Mouse (Mus musculus) heart, embryonic 13.5 days (tissue): ENCODE measurements at regions not wholly inside any gene's neighbourhood (a gene's known extent, or its start where the extent isn't known, plus 50 kb on each side); places are given as distances from the start of the nearest gene placed in this dataset. TPM values are rescaled to one million over a fixed set of nuclear protein-coding genes. Genes with fewer than 3 reads are reported as not detected.

Experiments used
- ATAC-seq: fragments of 200-750 bp; cut with Nextera tagmentation; 2 replicates; pipeline ENCODE4 v1.8.0; 2017; ENCODE audit warnings: moderate TSS enrichment; ENCODE audit not compliant: insufficient number of reproducible peaks, low FRiP score, low TSS enrichment; ENCODE audit errors: extremely low read depth
- H3K27ac ChIP-seq: fragments of 300-500 bp; sonication (generic); replicated peaks from 2 replicates; pipeline ENCODE4 v1.5.1; 2015; ENCODE audit warnings: moderate library complexity, mild to moderate bottlenecking, inconsistent platforms
- H3K27me3 ChIP-seq: fragments of 300-500 bp; sonication (generic); replicated peaks from 2 replicates; pipeline ENCODE4 v1.6.1; 2015; ENCODE audit warnings: mild to moderate bottlenecking, inconsistent platforms
- H3K36me3 ChIP-seq: fragments of 300-500 bp; sonication (generic); 2 replicates; pipeline ENCODE4 v1.6.1; 2015; ENCODE audit warnings: mild to moderate bottlenecking, inconsistent platforms
- H3K4me1 ChIP-seq: fragments of 300-500 bp; sonication (generic); 2 replicates; pipeline ENCODE4 v1.6.1; 2015; ENCODE audit warnings: inconsistent platforms
- H3K4me2 ChIP-seq: fragments of 300-500 bp; sonication (generic); 2 replicates; pipeline ENCODE4 v1.6.1; 2015; ENCODE audit warnings: inconsistent platforms, mild to moderate bottlenecking, moderate library complexity
- H3K4me3 ChIP-seq: fragments of 300-500 bp; sonication (generic); 2 replicates; pipeline ENCODE4 v1.5.1; 2015; ENCODE audit warnings: moderate library complexity, mild to moderate bottlenecking, inconsistent platforms
- H3K9ac ChIP-seq: fragments of 300-500 bp; sonication (generic); 2 replicates; pipeline ENCODE4 v1.6.1; 2015; ENCODE audit warnings: inconsistent platforms, mild to moderate bottlenecking, moderate library complexity
- H3K9me3 ChIP-seq: fragments of 300-500 bp; sonication (generic); 2 replicates; pipeline ENCODE4 v1.6.1; 2016; ENCODE audit warnings: inconsistent platforms
- WGBS: fragments of 180-500 bp; shearing (Covaris S2); methylation state at CpG from one replicate; pipeline ENCODE4 v1.1.7; 2015; ENCODE audit warnings: mixed read lengths; 5-methylcytosine and 5-hydroxymethylcytosine counted together
- microRNA-seq: library from miRNA; unstranded; fragments of <30 nt; microRNA quantifications from one replicate; pipeline ENCODE4, GENCODE M21; 2016

DNA sequence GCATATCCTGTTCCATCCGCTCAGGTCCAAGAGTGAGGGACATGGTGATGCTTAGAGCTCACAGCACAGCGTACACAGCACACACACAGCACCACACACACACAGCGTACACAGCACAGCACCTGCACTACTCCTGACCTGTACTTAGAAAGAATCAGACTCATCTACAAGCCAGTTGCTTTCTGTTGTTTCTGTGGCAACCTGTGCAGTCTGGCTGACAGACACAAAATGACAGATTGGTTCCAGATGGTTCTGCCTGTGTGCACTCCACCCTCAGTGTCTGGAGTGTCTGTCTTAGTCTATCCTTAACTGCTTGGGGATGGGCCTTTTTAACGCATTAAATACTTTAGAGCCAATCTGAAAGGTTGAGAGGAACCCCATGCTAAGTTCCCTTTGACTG is 150.4 kb upstream of the Kcnab2 start:
- 72% methylated on average over 4 of the region's 4 CpGs for WGBS
- H3K4me1 ChIP-seq: peaks cover 12% of the 10 kb centered on the region
- H3K27ac ChIP-seq: no peak overlapping the region
- H3K4me2 ChIP-seq: no peak overlapping the region
- no peaks in the 10 kb centered on the region for H3K36me3 ChIP-seq
- H3K9ac ChIP-seq: no peak overlapping the region
- no peaks in the 10 kb centered on the region for H3K9me3 ChIP-seq
- ATAC-seq: no peak
- H3K4me3 ChIP-seq: no peak overlapping the region
- peaks cover 15% of the 10 kb centered on the region for H3K27me3 ChIP-seq

DNA sequence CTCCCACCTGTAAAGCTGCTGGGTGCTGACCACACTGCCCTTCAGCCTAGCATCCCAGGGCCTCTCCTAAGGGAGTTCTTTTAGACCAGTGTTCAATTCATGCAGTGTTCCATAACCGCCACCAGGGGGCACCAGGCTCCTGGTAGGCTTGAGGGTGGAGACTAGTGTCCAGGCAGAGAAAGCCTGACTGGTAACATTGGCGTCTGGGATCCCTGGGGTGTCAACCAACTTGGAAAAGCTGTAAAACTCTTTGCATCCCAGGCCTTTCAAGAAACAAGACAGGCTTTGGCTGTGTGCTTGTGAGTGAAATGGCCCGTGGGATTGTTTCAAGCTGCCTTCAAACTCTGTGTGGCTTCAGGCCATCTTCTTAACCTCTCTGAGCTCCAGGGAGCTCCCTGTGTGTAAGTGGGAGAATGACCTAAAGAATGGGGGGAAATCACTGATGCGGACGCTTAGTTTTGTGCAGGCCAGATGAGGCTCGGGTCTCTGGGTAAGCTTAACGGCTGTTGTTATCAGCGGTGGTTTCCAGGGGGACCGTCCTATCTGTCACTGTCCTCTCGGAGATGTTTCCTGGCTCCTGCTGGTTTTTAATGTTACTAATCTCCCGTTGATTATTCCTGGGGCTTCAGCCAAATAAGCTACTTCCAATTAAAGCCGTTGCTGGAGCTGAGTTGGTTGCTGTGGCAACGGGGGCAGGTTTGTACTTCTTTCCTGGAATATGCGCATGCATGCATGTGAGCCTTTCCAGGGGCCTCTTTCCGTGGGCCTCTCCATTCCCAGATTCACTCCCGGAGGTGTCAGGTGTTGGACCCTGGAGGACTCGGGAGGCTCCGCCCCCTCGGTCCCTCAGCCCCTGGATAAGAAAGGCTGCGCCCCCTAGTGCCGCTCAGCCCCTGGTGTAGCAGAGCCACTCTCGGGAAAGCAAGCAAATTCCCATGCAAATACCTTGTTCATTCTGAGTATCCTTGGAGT is 147.6 kb upstream of the Kcnab2 start:
- peaks cover 31% of the 10 kb centered on the region for H3K27me3 ChIP-seq
- no peak overlapping the region for H3K9ac ChIP-seq
- peaks cover 12% of the 10 kb centered on the region for H3K4me1 ChIP-seq
- H3K4me2 ChIP-seq: peak overlapping the region; percentile 41
- H3K36me3 ChIP-seq: no peaks in the 10 kb centered on the region
- no peak overlapping the region for H3K4me3 ChIP-seq
- WGBS: 4% methylated on average over 22 of the region's 22 CpGs
- H3K9me3 ChIP-seq: no peaks in the 10 kb centered on the region
- no peak overlapping the region for H3K27ac ChIP-seq
- 0 out of 2 replicates have a peak, but pooled peaks have one; percentile 58 for ATAC-seq

DNA sequence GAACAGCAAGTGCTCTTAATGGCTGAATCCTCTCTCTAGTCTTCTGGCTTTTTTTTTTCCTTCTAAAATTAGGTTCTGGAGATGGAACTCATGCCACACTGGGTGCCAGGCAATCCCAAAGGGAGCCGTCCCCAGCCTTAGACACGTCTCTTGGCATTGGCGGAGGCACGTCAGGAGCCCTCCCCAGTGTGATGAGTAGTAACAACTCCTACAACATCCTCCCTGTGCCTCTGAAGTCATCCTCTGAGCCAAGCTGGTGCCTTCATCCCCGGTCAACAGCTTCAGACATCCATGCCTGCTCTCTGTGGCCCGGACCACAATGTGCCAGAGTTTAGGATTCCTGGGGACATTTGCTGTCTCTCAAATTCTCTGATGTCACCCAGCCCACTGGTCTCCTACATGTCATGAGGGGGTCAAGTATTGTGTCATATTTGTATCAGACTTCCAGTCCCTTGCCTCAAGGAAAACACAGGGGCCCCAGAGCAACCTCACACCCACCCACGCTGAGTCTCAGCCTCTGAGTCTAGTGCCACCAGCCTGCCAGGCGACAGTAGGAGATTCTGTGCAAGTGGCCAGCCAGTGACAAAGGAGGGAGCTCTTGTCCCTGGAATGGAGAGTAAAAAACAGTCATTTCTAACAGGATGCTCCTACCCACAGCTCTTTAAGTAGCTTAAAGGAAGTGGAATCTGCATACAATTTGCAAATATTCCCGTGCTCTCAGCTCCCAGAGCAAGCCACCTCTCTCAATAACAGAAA is 144.5 kb upstream of the Kcnab2 start:
- no peak for ATAC-seq
- H3K9ac ChIP-seq: no peak overlapping the region
- 52% methylated on average over 9 of the region's 9 CpGs for WGBS
- H3K36me3 ChIP-seq: no peaks in the 10 kb centered on the region
- no peaks in the 10 kb centered on the region for H3K9me3 ChIP-seq
- peaks cover 12% of the 10 kb centered on the region for H3K4me1 ChIP-seq
- H3K4me2 ChIP-seq: no peak overlapping the region
- no peak overlapping the region for H3K4me3 ChIP-seq
- peaks cover 28% of the 10 kb centered on the region for H3K27me3 ChIP-seq
- no peak overlapping the region for H3K27ac ChIP-seq

DNA sequence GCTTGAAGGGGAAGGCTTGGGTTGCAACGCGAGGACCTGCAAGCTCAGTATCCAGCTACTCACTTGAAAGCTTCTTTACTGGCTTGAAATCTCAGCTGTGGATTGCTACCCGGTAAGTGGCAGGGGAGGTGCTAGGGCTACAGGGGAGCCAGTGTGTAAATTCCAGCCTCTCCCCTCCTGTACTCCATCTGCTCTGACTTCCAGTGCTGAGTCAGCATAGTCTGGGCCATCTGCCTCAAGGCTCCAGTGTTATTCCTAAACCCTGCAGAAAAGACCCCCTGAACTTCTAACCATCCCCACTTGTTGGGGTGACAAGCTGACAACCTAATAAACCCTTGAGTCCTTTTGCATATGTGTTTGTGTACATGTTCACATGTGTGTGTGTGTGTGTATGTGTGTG is 140.0 kb upstream of the Kcnab2 start:
- Histone ChIP-seq H3K4me1 (no peaks in the 10 kb centered on the region), H3K27ac (no peak overlapping the region), H3K4me3 (no peak overlapping the region), H3K9ac (no peak overlapping the region), H3K36me3 (no peaks in the 10 kb centered on the region), H3K27me3 (peaks cover 12% of the 10 kb centered on the region), H3K4me2 (no peak overlapping the region), H3K9me3 (peaks cover 5% of the 10 kb centered on the region)
- WGBS: 41% methylated on average over 3 of the region's 3 CpGs
- no peak for ATAC-seq

DNA sequence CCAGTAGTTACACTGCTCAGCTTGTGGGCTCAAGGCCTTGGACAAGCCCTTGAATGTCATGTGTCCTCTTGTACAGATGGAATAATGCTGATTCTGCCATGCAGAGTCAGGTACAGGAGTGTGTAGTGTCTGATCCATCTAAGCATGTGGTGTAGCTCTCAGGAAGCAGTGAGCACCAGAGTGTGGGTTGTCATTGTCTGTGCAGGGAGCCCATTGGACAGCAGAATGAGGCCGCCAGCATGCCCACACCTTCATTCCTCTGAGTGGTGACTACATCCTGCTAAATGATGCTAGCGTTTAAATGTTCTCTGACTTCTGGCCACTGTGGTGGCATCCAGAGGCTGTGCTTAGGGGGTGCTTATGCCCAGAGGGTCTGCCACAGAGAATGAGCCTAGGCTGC is 137.5 kb upstream of the Kcnab2 start:
- Histone ChIP-seq H3K36me3 (no peaks in the 10 kb centered on the region), H3K4me1 (no peaks in the 10 kb centered on the region), H3K9ac (no peak overlapping the region), H3K27ac (no peak overlapping the region), H3K4me2 (no peak overlapping the region), H3K9me3 (peaks cover 5% of the 10 kb centered on the region), H3K4me3 (no peak overlapping the region), H3K27me3 (no peaks in the 10 kb centered on the region)
- ATAC-seq: no peak
- WGBS: 86% methylated on average over 2 of the region's 2 CpGs

DNA sequence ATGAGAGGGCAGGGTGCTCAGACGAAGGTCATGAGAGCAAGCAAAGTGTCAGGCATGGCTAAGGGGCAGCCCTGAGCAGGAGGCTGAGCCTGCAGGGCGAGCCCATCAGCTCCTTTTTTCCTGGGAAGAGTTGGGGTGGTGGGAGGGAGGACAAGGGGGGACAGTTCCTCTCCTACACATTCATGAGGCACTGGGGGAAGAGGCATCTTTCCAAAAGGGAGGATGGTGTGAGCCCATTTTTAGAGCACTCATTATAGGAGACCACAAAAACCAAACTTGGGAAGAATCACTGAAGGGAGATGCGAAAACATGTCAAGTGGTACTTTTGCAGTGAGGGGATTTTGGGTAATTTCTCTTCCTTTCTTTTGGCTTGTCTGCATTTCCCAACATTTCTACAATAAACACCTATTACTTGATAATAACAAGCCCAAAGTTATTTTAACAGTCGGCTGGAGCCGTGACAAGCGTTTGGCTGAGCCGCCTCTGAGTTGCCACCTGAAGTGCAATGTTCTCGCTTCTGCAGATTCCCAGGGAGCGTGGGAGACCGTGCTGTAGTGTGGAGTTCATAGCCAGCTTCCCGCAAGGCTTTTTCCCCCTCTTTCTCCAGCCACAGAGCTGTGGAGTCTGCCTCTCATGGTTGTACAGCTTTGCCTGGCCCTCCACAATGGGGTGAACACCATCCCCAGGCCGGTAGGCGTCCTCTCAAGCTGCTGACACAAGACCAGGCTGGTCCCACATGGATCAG is 136.9 kb upstream of the Kcnab2 start:
- no peak overlapping the region for H3K27ac ChIP-seq
- H3K4me3 ChIP-seq: no peak overlapping the region
- WGBS: 78% methylated on average over 13 of the region's 13 CpGs
- H3K27me3 ChIP-seq: no peaks in the 10 kb centered on the region
- H3K9ac ChIP-seq: no peak overlapping the region
- ATAC-seq: no peak
- peaks cover 5% of the 10 kb centered on the region for H3K9me3 ChIP-seq
- H3K36me3 ChIP-seq: no peaks in the 10 kb centered on the region
- H3K4me2 ChIP-seq: no peak overlapping the region
- no peaks in the 10 kb centered on the region for H3K4me1 ChIP-seq

Small RNA genes in the stretch of these regions (microRNA-seq; reads per million reads assigned to microRNA genes)
- not detected for gene Gm25779
